Mouse (Mus musculus): ENCODE results near the gene Foxo6. TPM values are rescaled to one million over a fixed set of nuclear protein-coding genes. Genes with fewer than 3 reads are reported as not detected.

The Foxo6 gene
- 10 to 100 TPM; 42.8 to 47.4 TPM for total RNA-seq (2021)
- long read RNA-seq, experiment 1, transcript Foxo6-201 (2 exons, 2,615 nt) = major isoform, 43 of 58 reads
- long read RNA-seq, experiment 1, partial matches to known transcripts = 15 of 58 reads
- long read RNA-seq, experiment 1, other reads (novel, unspliced or antisense) = 0 of 58 reads
- long read RNA-seq, experiment 2, transcript Foxo6-201 (2 exons, 2,615 nt) = major isoform, 74 of 100 reads
- long read RNA-seq, experiment 2, partial matches to known transcripts = 0 of 100 reads
- long read RNA-seq, experiment 2, other reads (novel, unspliced or antisense) = 26 of 100 reads

DNA sequence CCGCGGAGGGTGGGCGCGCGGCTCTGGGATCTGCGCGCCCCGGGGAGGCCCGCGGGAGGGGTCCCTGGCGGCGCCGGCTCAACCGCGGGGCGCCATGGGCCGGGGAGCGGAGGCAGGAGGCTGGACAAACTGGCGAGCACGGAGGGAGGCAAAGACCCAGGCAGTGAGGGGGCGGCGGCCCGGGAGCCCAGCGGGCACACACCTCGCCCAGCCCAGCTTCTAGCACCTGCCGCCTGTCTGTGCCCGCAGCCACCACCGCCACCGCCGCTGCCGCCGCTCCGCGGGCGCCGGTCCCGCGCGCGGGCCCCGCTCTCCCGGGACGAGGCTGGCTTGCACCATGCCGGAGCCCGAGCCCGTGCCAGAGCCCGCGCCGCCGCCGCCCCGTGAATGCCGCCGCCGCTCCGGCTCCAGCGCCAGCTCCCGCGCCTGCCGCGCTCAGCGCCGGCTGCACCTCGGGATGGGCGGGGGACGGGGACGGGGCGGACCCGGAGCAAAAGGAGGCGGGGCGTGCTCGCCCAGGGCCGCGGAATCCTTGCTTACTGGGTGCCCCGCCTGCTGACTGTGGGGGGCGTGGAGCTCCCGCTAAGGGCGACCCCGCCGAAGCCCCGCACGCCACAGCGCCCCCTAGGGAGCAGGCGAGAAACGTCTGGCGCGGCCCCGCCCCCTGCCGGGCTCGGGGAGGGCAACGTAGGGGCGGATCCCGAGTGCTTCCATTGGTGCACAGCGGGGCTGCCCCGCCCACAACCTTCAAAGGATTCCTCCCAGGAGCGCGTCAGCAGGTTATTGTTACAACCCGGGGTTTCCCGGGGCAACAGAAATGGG, at the start of gene Foxo6:
Gene Foxo6 (minus strand): TSS at position 60 of the 822 bp plus-strand sequence.
- DNase-seq (ENCODE audit: low spot score in 2 of 2) = peak; percentile 97 to 98

DNA sequence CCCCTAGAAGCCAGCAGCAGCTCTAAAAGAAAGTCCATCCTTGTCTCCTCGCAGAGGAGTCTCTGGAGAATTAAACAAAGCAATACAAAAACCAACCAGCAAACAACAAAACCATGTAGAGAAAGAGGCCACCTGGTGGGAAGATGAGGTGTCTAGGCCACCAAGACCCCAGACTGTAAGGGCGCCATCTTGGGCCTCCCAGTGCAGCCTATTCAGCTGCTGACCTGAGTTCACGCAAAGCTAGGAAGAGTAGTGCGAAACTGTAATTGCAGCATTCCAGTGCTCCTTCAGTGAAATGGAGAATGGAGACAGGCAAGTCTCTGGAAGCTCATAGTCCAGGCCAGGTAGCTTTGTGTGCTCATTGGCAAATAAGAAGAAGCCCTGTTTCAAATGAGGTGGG, 47.2 kb upstream of the Foxo6 start:
- DNase-seq (ENCODE audit: low spot score in 2 of 2) = no peak

DNA sequence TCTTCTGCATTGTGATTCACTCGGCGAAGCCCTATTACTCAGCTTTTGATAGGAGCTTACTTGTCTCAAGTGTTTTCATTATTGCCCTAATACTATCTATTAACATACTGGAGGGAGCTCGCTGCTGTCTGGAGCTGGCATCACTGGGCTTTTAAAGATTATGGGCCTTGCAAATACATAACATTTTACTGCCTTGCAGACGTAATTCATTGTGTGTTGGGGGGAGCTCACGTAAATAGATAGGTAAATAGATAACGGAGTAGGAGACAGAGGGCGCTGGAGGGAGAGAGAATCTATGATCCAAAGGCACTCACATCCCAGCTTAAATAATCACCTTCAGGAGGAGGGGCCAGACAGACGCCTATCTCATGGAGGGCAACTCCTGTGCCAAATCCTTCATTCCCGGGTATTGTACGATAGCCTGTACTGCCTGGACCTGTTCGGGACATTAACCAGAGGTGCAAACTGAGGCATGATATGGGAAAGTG, 45.8 kb upstream of the Foxo6 start:
- DNase-seq (ENCODE audit: low spot score in 2 of 2) = peak; percentile 6 to 13

DNA sequence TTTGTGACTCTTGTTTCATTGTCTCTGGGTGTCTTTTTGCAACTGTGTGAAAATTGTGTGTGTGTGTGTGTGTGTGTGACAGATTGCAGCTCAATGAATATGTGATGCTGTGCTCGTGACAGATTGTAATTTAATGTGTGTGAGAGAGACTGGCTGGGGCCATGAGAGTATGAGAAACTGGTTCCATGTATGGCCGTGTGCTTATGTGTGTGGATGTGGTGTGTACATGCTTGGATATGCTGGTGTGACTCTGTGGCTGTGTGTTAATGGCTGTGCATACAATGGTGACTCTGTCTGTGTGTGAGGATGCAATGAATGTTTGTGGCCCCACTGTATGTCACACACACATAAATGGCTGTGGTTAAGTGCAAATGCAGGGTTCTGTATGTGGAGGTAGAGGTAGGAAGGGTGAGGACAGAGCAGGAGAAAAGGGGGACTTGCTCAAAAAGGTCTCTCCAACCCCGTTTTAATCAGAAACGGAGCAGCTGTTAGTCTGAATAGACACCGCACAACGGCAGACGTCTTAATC, 45.3 kb upstream of the Foxo6 start:
- peak; percentile 6 to 21 for DNase-seq (ENCODE audit: low spot score in 2 of 2)

DNA sequence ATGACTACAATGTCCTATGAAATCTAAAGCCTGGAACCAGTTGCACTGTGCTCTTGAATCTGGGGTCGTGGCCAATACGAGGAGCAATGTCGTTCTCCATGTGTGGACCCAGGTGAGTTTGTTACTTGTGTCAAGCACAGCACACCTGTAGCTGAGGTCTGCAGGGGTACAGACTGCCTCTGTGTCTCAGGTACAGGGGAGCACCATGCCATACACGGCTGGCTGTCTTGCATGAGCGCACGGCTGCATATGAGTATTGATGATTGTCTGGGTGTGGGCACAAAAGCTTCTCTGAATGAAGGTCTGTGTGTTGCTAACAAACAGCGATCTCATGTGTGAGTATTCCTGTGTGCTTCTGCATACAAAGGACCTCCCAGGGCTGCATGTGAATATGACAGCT, 44.8 kb upstream of the Foxo6 start:
- DNase-seq (ENCODE audit: low spot score in 2 of 2) = no peak

DNA sequence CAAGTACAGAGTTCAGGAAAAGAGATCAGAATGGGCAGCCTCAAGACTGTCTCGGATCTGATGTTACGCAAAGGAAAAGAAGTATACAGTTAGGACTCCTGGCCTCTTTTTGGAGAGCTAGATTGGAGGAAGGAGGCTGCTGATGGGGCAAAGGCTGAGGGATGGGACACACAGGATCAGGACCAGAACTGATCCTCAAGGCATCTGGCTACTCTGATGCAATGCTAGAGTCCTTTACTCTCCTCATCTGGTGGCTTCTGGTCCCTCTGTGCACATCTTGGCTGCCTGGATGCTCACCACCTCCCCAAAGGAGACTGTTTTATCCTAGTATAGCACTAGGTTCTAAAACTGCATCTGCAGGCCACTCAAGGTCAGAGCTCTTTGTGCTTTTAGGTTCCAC, 44.4 kb upstream of the Foxo6 start:
- DNase-seq (ENCODE audit: low spot score in 2 of 2) = no peak

DNA sequence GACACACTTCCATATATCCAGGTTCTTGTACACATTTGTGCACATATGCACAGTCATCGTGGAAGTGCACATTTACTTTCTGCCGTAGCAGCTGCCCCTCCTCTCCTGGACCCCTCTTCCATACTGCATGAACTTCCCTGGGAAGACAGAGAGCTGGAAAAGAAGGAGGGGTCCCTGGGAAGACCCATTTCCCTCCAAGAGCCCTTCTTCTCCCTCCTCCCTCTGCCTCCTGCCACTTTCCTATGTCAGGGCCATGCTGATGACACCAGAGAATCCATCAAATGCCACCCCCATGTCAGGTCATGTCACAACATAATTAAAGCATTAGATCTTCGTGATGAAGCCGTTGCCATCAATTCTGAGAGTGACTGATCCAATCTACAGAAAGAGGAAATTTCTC, 38.6 kb upstream of the Foxo6 start:
- no peak for DNase-seq (ENCODE audit: low spot score in 2 of 2)

DNA sequence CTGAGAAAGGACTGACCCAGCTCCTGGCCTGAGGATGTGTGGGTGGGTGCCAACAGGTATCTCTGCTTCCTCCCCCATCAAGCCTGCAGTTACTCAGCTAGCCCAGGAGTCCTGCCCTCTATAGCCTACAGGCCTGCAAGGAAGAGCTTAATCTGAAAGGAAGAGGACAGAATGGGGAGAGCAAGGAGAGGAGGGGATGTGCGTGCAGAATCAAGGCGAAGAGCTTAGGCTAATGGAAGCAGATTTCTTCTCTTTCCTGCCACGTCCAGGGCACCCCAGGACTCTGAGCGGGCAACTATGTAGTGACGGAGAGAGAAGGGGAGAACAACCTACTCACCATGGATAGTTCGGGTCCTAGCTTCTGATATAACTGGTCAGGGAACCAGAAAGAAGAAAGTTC, 37.9 kb upstream of the Foxo6 start:
- DNase-seq (ENCODE audit: low spot score in 2 of 2) = no peak

DNA sequence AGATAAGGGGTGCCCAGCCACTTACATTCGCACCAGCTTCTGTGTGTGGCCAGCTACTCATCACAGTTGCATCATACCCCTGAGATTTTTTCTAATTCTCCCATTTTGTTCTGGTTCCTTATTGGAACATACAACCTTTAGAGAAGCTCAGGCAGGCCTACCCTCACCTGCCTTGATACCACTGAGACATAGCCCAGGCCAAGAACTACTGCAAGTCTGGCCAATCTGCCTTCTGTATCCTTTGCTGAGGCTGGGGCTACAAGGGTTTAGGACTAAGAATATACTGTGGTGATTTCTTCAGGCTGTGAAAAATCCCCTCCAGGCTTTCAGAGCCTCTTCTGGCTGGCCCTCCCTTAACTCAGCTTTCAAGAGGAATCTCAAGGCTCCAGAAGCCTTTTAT, 36.7 kb upstream of the Foxo6 start:
- DNase-seq (ENCODE audit: low spot score in 2 of 2) = no peak

DNA sequence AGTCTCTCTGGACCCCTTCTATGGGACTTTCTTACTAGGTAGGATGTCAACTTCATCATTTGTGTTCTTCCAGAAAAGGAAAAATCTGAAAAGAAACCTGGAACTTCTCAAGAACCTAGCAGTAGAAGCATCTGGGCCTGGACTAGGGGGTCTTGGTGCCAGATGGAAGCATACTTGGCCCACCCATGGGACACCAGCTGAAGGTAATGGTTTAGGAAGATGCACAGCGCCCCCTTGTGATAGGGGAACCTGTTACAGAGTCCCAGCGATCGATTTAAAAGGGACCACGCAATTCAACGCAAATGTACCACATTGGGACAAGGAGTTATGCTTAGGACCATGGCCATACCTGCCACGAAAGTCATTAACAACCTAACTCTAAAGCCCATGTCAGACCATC, 36.0 kb upstream of the Foxo6 start:
- DNase-seq (ENCODE audit: low spot score in 2 of 2) = peak; percentile 20 to 46

DNA sequence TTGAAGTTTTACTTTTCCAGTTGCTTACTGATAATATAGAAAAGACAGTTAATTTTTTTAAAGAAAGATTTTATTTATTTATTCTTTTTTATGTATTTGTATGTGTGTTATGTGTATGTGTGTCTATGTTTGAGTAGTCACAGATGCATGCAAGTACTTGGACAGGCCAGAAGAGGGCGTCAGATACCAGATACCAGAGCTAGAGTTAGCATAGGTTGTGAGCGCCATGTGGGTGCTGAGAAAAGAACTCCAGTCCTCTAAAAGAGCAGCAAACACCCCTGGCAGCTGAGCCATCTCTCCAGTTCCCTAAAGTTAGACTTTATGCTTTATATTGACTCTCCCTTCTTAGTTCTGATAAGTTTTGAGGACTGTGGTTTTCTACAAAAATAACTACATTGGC, 30.4 kb upstream of the Foxo6 start:
- no peak for DNase-seq (ENCODE audit: low spot score in 2 of 2)

DNA sequence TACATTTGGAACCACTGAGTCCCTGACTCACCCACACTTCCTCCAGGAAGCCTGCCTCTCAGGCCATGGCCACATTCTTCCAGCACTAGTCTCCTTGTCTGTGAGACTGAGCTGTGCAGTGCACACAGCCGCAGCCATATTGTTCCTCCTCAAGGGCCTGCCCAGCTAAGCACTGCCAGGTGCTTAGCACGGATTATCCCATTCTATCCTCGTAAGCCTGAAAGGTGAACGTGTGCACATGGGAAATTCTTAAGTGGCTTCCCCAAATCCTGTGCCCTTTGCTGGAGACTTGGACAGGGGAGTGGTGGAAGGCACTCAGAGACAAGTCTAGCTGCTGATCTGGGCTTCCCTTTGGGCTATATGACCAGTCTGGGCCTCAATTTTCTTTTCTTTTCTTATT, 29.6 kb upstream of the Foxo6 start:
- no peak for DNase-seq (ENCODE audit: low spot score in 2 of 2)

DNA sequence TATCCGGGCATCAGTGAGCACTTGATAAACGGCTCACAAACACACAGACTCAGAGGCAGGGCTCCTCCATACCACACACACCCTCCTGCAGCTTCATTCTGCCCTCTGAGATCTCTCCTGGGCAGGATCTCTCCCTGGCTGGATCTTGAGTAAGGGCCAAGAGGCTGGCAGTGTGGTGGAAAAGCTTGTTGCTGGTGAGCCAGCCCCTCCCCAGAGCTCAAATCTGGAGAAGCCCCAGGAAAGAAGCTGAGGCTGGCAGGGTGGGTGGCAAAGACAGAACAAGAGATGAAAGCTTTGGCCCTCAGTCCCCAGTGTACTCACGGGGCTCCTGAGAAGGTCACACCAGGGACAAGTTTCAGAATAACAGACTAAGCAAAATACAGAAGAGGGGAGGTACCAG, 27.4 kb upstream of the Foxo6 start:
- DNase-seq (ENCODE audit: low spot score in 2 of 2) = peak in 1 of 2 experiments; percentile 16

DNA sequence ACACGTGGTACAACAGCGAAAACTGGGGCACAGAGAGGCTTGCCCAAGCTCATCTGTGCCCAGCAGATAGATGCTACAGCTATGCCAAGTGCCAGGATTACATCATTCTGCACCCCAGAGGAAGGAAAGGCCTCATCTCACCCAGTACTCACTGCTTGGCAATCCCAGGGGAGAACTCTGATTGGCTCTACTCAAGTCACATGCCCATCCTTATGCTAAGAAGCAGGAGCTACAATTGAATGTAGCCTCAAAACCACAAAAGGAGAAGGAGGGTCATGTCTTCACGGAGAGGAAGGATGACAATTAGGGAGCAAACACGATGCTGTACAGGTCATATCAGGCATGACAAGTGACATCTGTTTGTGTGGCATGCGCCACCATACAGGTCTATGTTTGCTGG, 26.2 kb upstream of the Foxo6 start:
- DNase-seq (ENCODE audit: low spot score in 2 of 2) = no peak

DNA sequence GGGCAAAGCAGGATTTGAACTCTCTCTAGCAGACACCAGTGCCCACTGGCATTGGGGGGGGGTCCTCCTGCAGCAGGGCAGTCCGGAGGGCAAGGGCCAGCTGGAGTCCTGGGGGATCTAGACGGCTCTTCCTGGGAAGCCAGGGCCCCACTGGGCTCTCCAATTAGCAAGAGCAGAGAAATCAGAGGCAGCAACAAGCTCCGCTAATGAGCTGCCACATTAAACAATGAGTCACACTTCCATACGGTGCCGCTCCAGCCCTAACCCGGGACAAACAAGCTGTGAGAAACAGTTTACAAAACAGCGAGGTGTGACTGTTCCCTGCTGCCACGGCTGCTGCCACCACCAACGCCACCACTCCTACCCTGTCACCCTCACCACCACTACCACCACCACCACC, 17.4 kb upstream of the Foxo6 start:
- DNase-seq (ENCODE audit: low spot score in 2 of 2) = peak in 1 of 2 experiments; percentile 22

DNA sequence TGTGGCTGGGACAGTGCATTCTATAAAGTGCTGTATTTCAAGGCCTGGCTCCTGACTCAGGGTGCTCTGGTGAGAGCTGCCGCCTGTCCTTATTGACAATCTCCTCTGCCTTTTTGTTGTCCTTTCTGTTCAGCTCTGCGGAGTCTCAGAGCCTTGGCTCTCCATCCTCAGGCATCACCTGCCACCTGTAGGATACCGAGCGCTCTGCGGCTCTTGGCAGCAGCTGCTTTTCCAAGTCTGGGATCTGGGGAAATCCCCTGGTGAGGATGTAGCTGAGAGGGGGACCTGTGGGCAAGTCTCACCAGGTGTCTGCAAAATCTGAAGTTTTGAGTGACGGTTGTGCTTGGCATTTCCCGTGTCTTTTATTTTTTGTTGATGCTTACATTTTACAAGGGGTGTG, 12.1 kb upstream of the Foxo6 start:
- no peak for DNase-seq (ENCODE audit: low spot score in 2 of 2)

DNA sequence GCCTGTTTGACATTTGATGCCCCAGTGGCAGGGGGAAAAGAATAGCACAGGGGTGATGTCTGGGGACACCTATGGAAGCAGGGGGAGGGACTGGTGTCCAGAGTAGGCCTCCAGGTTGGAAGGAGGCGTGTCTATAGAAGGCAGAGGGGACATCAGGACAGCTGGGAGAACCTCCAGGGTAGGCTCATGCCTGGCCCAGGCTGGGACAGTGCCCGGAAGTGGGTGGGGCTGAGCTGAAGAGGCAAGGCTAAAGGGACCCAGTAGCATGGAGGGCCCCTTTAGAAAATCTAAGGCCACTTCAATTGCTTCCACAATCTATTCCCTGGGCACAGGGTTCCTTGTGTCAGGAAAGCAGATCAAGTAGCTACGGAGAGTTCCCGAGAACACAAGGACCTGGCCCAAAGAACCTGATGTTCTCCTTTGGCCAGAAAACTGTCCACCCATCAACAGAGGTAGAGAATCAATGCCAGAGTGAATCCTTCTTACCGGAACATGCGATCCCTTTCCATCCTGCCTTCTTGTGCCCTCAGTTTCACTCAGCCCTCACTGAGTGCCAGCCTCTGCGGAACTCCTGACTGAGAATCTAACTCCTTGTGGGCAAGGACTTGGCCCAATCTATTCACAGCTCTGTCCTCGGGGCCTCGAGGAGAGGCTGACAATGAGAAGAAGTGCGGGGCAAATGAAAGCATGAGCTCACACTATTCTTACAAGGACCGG, 4.1 kb upstream of the Foxo6 start:
- DNase-seq (ENCODE audit: low spot score in 2 of 2) = no peak

DNA sequence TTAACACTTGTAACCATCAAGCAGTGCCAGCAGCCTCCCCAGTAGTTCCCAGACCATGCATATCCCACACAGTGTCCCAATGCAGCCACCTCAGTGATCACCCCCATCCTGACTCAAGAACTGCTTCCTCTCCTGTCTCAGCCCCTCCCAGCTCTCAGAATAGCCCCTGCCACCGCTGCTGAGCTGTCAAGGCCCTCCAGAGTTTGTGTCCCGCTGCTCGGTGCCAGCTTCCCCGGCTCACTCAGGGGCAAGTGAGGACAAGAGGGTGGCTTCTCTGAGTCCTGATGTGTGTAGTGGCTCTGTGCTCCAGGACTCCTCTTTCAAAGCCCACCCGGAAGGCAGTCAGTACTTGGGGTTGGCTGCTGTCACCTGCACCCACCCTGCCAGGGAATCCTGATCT, 3.3 kb upstream of the Foxo6 start:
- DNase-seq (ENCODE audit: low spot score in 2 of 2) = no peak

DNA sequence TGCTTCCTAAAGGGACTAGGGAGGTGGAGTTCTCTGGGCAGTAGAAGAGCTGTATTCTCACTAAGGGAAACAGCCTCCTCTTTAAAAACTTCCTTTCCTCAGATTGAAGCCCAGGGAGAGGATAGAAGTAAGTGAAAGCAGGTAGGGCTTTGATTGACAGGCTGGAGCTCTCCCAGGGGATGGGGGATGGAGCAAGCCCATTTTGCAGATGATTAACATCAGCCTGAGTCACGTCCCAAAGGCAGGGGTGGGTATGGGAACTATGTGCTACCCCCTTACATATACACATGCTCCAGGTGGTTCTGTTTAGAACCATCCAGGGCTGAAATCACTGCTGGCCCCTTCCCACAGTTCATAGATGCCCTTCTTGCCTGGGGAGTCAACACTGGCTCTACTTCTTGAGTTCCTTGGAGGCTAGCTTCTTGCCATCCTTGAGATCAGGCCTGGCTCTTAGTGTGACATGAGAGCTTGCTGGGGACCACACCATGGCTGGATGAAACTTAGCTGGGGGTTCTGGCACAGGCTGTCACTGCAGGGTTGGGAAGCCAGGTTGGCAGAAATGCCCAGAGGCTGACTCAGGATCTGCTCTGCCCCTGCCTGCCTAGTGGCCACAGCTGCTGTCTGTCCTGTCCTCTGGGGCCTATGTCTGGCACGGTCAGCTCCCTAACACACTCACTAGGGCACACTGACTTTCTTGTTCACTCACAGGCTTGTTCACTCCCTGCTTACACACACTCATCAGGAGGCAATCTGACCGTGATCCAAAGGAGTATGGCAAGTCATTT, 2.2 kb upstream of the Foxo6 start:
- peak in 1 of 2 experiments; percentile 10 for DNase-seq (ENCODE audit: low spot score in 2 of 2)

DNA sequence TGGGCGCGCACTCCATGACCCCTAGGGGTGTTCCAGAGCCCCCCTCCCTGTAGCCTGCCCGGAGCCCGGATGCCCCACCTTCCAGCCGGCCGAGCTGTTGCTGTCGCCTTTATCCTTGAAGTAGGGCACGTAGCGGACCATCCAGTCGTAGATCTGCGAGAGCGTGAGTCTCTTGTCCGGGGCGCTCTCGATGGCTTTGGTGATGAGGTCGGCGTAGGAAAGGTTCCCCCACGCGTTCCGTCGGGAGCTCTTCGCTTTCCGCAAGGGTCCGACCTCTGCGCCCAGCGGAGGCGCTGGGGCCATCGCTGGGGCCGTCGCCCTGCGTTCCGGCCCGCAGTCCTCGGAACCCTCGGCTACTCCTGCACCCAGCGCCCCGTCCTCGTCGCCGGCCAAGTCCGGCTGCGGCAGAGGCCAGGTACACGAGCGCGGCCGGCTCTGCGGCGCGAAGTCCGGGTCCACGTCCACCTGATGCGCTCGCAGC, 348 bp downstream of the Foxo6 start:
- peak in 1 of 2 experiments; percentile 22 for DNase-seq (ENCODE audit: low spot score in 2 of 2)

DNA sequence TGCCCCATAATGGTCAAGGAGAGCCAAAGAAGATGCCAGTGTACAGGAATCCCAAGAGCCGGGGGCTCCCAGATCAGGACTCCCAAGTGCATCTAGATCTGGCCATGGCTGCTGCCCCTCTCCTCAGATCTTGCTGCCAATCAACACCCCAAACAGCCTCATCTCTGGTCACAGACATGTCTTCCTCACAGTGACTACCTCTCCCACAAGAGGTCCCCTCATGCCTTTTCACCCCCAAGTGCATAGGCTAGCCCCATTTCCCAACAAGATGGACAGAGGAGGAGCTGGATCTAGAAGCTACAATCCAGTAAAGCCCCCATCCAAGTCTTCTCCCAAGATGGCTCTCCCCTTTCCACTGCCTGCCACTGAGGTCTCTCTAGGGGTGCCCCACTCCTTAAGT, 1.4 kb downstream of the Foxo6 start:
- DNase-seq (ENCODE audit: low spot score in 2 of 2) = peak in 1 of 2 experiments; percentile 2

All from layer of hippocampus, postnatal 14 days (tissue).